In genomic region chr12:75820216-75820615, GRCm38 (mm10) we compare ENCODE assay signal across 19 mouse cellular contexts. TPM values are rescaled to one million over a fixed set of nuclear protein-coding genes. Genes with fewer than 3 reads are reported as not detected.
DNase-seq lines count a peak whose midpoint lies in the region; ATAC-seq lines count a peak whose summit lies in the region.
"Had no signal": no experiment of that assay in that cellular context is flagged by ENCODE, and none has a peak within 500 bp of the region (broad histone marks: within the 10 kb centered on the region; RNA-seq: fewer than 3 reads in every experiment).

No protein-coding gene starts in this region.

- no peak for ATAC-seq in limb, embryonic 12.5 days (ENCODE audit: insufficient number of reproducible peaks, insufficient read depth, low FRiP score, low TSS enrichment, low read depth)
- ATAC-seq: intestine, embryonic 15.5 days had no signal

- peak; percentile 35 for DNase-seq in adrenal gland, postnatal 10 days
- DNase-seq in adrenal gland, postnatal 25 days, result no peak
- no peak for DNase-seq in limb, embryonic 10.5 days (ENCODE audit: low spot score)
- DNase-seq in 3T3-L1 (ENCODE audit: low read depth, low spot score), result peak; percentile 25
- DNase-seq in embryonic facial prominence, embryonic 10.5 days (ENCODE audit: low spot score), result no peak
- DNase-seq in thymus, postnatal 4 days, result no peak
- no peak for DNase-seq in left cerebral cortex, postnatal 10 days (ENCODE audit: extremely low spot score in 1 of 2, low spot score in 2 of 2)
- DNase-seq: cerebellum, adult 9-11 months; gastrocnemius, adult 2 months; heart, adult 18-20 months; heart, postnatal 36 days; kidney, postnatal 36 days; right cerebral cortex, adult 18-20 months; spleen, adult 18-20 months had no signal

- H3K9ac ChIP-seq in limb, embryonic 12.5 days (replicated peaks), result no peak overlapping the region
- H3K9ac ChIP-seq: intestine, embryonic 15.5 days; limb, embryonic 15.5 days had no signal

- H3K36me3 ChIP-seq in limb, embryonic 12.5 days, result no peaks in the 10 kb centered on the region
- H3K36me3 ChIP-seq in limb, embryonic 10.5 days, result no peaks in the 10 kb centered on the region
- H3K36me3 ChIP-seq in embryonic facial prominence, embryonic 10.5 days (replicated peaks), result no peaks in the 10 kb centered on the region
- H3K36me3 ChIP-seq: G1E; intestine, embryonic 15.5 days; limb, embryonic 15.5 days; lung, embryonic 15.5 days had no signal

- H3K4me2 ChIP-seq in limb, embryonic 12.5 days, result peak overlapping the region; percentile 79

- H3K9me3 ChIP-seq in limb, embryonic 12.5 days, result no peaks in the 10 kb centered on the region
- H3K9me3 ChIP-seq in limb, embryonic 10.5 days (replicated peaks), result no peaks in the 10 kb centered on the region
- no peaks in the 10 kb centered on the region for H3K9me3 ChIP-seq in embryonic facial prominence, embryonic 10.5 days
- H3K9me3 ChIP-seq: intestine, embryonic 15.5 days; limb, embryonic 15.5 days; lung, embryonic 15.5 days had no signal

- no peak overlapping the region for H3K27ac ChIP-seq in limb, embryonic 12.5 days
- no peak overlapping the region for H3K27ac ChIP-seq in limb, embryonic 10.5 days
- no peak overlapping the region for H3K27ac ChIP-seq in embryonic facial prominence, embryonic 10.5 days (replicated peaks)
- H3K27ac ChIP-seq: intestine, embryonic 15.5 days; limb, embryonic 15.5 days; lung, embryonic 15.5 days had no signal

- H3K4me3 ChIP-seq in limb, embryonic 12.5 days (replicated peaks), result no peak overlapping the region
- H3K4me3 ChIP-seq in limb, embryonic 10.5 days, result no peak overlapping the region
- H3K4me3 ChIP-seq in embryonic facial prominence, embryonic 10.5 days, result peak overlapping the region; percentile 95; the same call in 1 of the 2 replicates

- H3K4me1 ChIP-seq in limb, embryonic 12.5 days (replicated peaks), result peaks cover 41% of the 10 kb centered on the region
- H3K4me1 ChIP-seq in limb, embryonic 10.5 days, result peaks cover 57% of the 10 kb centered on the region
- peaks cover 63% of the 10 kb centered on the region for H3K4me1 ChIP-seq in embryonic facial prominence, embryonic 10.5 days

- intact Hi-C loops in left cerebral cortex, postnatal 10 days (cut with DNase I), result no loop called here

- 72% methylated on average over 7 of the region's 7 CpGs for WGBS in limb, embryonic 12.5 days
- whole genome bisulfite sequencing in limb, embryonic 10.5 days, result 84% methylated on average over 7 of the region's 7 CpGs
- 78% methylated on average over 7 of the region's 7 CpGs for WGBS in embryonic facial prominence, embryonic 10.5 days

- peaks cover 13% of the 10 kb centered on the region for H3K27me3 ChIP-seq in limb, embryonic 12.5 days
- H3K27me3 ChIP-seq in limb, embryonic 10.5 days (ENCODE audit: low read depth, poor library complexity, severe bottlenecking), result peaks cover 20% of the 10 kb centered on the region
- H3K27me3 ChIP-seq in embryonic facial prominence, embryonic 10.5 days (replicated peaks; ENCODE audit: low read depth, poor library complexity, severe bottlenecking), result peaks cover 24% of the 10 kb centered on the region; the same call in 1 of the 2 replicates
- H3K27me3 ChIP-seq: intestine, embryonic 15.5 days; lung, embryonic 15.5 days had no signal

RNA-seq across cellular contexts. Expression of gene Syne2, which starts 2.3 kb away (rescaled TPM):
- 10 to 100 TPM; 46.8 to 78.3 TPM for total RNA-seq in adrenal gland, postnatal 10 days (2021)
- total RNA-seq in adrenal gland, postnatal 25 days (2021), result 47.9 and 67.7 TPM in 2 replicates
- 106 and 119 TPM in 2 replicates for polyA plus RNA-seq in limb, embryonic 12.5 days (2016; fragmentation: Nextera tagmentation; extraction: Ambion mirVana)
- polyA plus RNA-seq in limb, embryonic 10.5 days (2016; fragmentation: Nextera tagmentation; extraction: Ambion mirVana), result 89.8 and 113 TPM in 2 replicates
- 94.6 and 95.3 TPM in 2 replicates for polyA plus RNA-seq in embryonic facial prominence, embryonic 10.5 days (2016; fragmentation: Nextera tagmentation; extraction: Ambion mirVana)
- 10 to 100 TPM; 21.1 to 22.0 TPM for total RNA-seq in left cerebral cortex, postnatal 10 days (2021)
- polyA plus RNA-seq: G1E had no signal

Comparison
In these comparisons a context has a peak if more than half of its experiments do, and no peak if none do; other contexts are left out.
1. DNase-seq: peak in adrenal gland, postnatal 10 days (single experiment) and 3T3-L1 (single experiment); none in adrenal gland, postnatal 25 days (single experiment), limb, embryonic 10.5 days (single experiment), embryonic facial prominence, embryonic 10.5 days (single experiment), thymus, postnatal 4 days (single experiment) and left cerebral cortex, postnatal 10 days (0 of 2).